Mouse (Mus musculus) small intestine, adult 2 months (tissue): ENCODE results near the gene Olfr134.

Experiments
- CTCF ChIP-seq: fragments of 200-500 bp; IDR thresholded peaks from 2 replicates; pipeline ENCODE4 v1.5.1; 2012; ENCODE audit warnings: low read depth, mild to moderate bottlenecking, control low read depth, inconsistent platforms, low read length, moderate library complexity, mixed read lengths; ENCODE audit not compliant: insufficient replicate concordance, insufficient read length; ENCODE audit errors: extremely low read depth
- POLR2A ChIP-seq: fragments of 200-500 bp; IDR thresholded peaks from 2 replicates; pipeline ENCODE4 v1.6.1; 2012; ENCODE audit warnings: low read depth, mild to moderate bottlenecking, control low read depth, inconsistent platforms, low read length, moderate library complexity

- TF ChIP-seq CTCF: no peak
- no peak for TF ChIP-seq POLR2A
Measured at GRCm38 (mm10) chr17:38134426-38134825, 36.8 kb upstream of the Olfr134 start, which contains the start of gene Olfr132.
